Mouse (Mus musculus) right cerebral cortex, postnatal 14 days (tissue): ENCODE data around the gene C1galt1.

ENCODE experiments used
- DNase-seq: peaks from one replicate; pipeline ENCODE4 v3.0.0; 2022

Gene C1galt1

GRCm38 (mm10) chr6:7859161-7859560 lies 14.5 kb downstream of the C1galt1 start:
- DNase-seq = no peak

GRCm38 (mm10) chr6:7861033-7861432 lies 16.4 kb downstream of the C1galt1 start:
- no peak for DNase-seq

- DNase-seq = no peak
Measured at GRCm38 (mm10) chr6:7863354-7863753, 18.7 kb downstream of the C1galt1 start.

- DNase-seq = no peak
Measured at GRCm38 (mm10) chr6:7876836-7877235, 32.2 kb downstream of the C1galt1 start.

GRCm38 (mm10) chr6:7881595-7882128 lies 37.0 kb downstream of the C1galt1 start:
- no peak for DNase-seq

GRCm38 (mm10) chr6:7882520-7882919 lies 37.9 kb downstream of the C1galt1 start:
- no peak for DNase-seq

GRCm38 (mm10) chr6:7885994-7886684 lies 41.5 kb downstream of the C1galt1 start:
- DNase-seq = no peak

GRCm38 (mm10) chr6:7886685-7887004 lies 42.0 kb downstream of the C1galt1 start:
- no peak for DNase-seq

GRCm38 (mm10) chr6:7896339-7896738 lies 51.7 kb downstream of the C1galt1 start:
- no peak for DNase-seq

GRCm38 (mm10) chr6:7912015-7912414 lies 67.4 kb downstream of the C1galt1 start:
- no peak for DNase-seq
